ENCODE assay signal across 14 mouse cellular contexts in genomic region chr10:96599641-96600040, GRCm38 (mm10).
"Had no signal": no experiment of that assay in that cellular context is flagged by ENCODE, and none has a peak within 500 bp of the region (broad histone marks: within the 10 kb centered on the region; RNA-seq: fewer than 3 reads in every experiment).

No protein-coding gene starts in this region.

- H3K27ac ChIP-seq: limb, embryonic 10.5 days; liver, embryonic 15.5 days; midbrain, embryonic 10.5 days; stomach, embryonic 15.5 days had no signal

- H3K36me3 ChIP-seq: limb, embryonic 10.5 days; liver, embryonic 15.5 days; midbrain, embryonic 10.5 days; stomach, embryonic 15.5 days had no signal

- H3K4me2 ChIP-seq: liver, embryonic 11.5 days; liver, embryonic 15.5 days; stomach, embryonic 15.5 days had no signal

- H3K9me3 ChIP-seq: limb, embryonic 10.5 days; liver, embryonic 15.5 days; midbrain, embryonic 10.5 days; stomach, embryonic 15.5 days had no signal

- H3K4me3 ChIP-seq: limb, embryonic 10.5 days; liver, embryonic 15.5 days; midbrain, embryonic 10.5 days; myocyte; stomach, embryonic 15.5 days had no signal

- H3K9ac ChIP-seq: liver, embryonic 15.5 days; stomach, embryonic 15.5 days had no signal

- H3K27me3 ChIP-seq: liver, embryonic 15.5 days; stomach, embryonic 15.5 days had no signal

- H3K4me1 ChIP-seq: limb, embryonic 10.5 days; liver, embryonic 15.5 days; midbrain, embryonic 10.5 days; stomach, embryonic 15.5 days had no signal

- DNase-seq: kidney, adult 18-20 months; kidney, postnatal 10 days; lung, adult 2 months; lung, postnatal 36 days; right cerebral cortex, adult 18-20 months; right cerebral cortex, postnatal 25 days; thymus, postnatal 36 days had no signal

- ATAC-seq: lung, postnatal 0 days had no signal
